Comparison of ENCODE assay signal across 9 mouse cellular contexts in the genomic region with DNA sequence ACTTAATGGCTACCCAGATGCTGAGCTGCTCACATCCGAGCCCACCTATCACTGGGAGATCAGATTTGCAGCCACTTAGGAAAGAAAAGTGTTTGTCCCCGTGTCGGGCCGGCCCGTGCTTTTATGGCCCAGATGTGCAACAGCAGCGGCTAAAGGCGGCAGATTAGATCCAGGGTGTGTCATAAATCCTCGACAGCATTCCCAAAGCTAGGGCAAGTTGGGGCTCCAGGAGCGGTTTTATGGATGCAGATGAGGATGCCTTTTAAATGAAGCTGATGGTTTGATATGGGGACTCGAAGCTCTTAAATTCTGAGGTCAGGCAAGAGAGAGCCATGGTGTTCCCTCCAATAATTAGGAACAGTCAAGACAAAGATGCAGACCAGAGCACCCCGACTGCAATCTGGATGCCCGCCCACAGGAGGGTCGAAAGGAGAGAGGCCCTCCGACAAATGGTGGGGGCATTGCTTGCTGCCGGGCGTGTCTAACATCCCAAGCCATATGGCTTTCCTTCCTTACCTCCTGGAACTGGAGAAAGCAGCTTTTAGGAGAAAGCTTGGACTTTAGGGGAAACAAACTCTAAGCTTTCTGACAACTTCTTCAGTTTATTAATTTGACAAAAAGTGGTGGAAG. TPM values are rescaled to one million over a fixed set of nuclear protein-coding genes. Genes with fewer than 3 reads are reported as not detected.
A peak's percentile ranks its signal among the peaks of the same experiment; 100 is the strongest.
DNase-seq lines count a peak whose midpoint lies in the region; ATAC-seq and TF ChIP-seq lines count a peak whose summit lies in the region.
"Had no signal": no experiment of that assay in that cellular context is flagged by ENCODE, and none has a peak within 500 bp of the region (broad histone marks: within the 10 kb centered on the region; RNA-seq: fewer than 3 reads in every experiment).

No protein-coding gene starts in this region.

- peak overlapping the region; percentile 99 for H3K4me2 ChIP-seq in forebrain, embryonic 13.5 days
- H3K4me2 ChIP-seq in limb, embryonic 11.5 days (ENCODE audit: low read depth, severe bottlenecking) = peak overlapping the region; percentile 89
- H3K4me2 ChIP-seq in midbrain, postnatal 0 days (ENCODE audit: low read depth, low read length, poor library complexity, severe bottlenecking) = peak overlapping the region; percentile 95

- ATAC-seq in forebrain, embryonic 13.5 days = no peak
- no peak for ATAC-seq in limb, embryonic 11.5 days (ENCODE audit: insufficient number of reproducible peaks, low FRiP score, low TSS enrichment, low read depth)
- ATAC-seq in midbrain, postnatal 0 days (ENCODE audit: low FRiP score) = no peak

- peak overlapping the region; percentile 84; the same call in 1 of the 2 replicates for H3K27ac ChIP-seq in embryonic facial prominence, embryonic 10.5 days (replicated peaks)
- no peak overlapping the region for H3K27ac ChIP-seq in forebrain, embryonic 13.5 days
- H3K27ac ChIP-seq in limb, embryonic 11.5 days (replicated peaks; ENCODE audit: low read depth, low read length) = peak overlapping the region; percentile 62
- no peak overlapping the region for H3K27ac ChIP-seq in midbrain, postnatal 0 days (ENCODE audit: low read depth, low read length)

- H3K9me3 ChIP-seq in embryonic facial prominence, embryonic 10.5 days = no peaks in the 10 kb centered on the region
- no peaks in the 10 kb centered on the region for H3K9me3 ChIP-seq in forebrain, embryonic 13.5 days (replicated peaks)
- no peaks in the 10 kb centered on the region for H3K9me3 ChIP-seq in limb, embryonic 11.5 days (ENCODE audit: control insufficient read depth, low read length)
- no peaks in the 10 kb centered on the region for H3K9me3 ChIP-seq in midbrain, postnatal 0 days (ENCODE audit: low read length)

- H3K36me3 ChIP-seq in embryonic facial prominence, embryonic 10.5 days (replicated peaks) = peaks cover 18% of the 10 kb centered on the region
- H3K36me3 ChIP-seq in forebrain, embryonic 13.5 days (ENCODE audit: poor library complexity, severe bottlenecking) = no peaks in the 10 kb centered on the region
- no peaks in the 10 kb centered on the region for H3K36me3 ChIP-seq in limb, embryonic 11.5 days (ENCODE audit: control insufficient read depth, insufficient read depth, low read length)
- no peaks in the 10 kb centered on the region for H3K36me3 ChIP-seq in midbrain, postnatal 0 days (ENCODE audit: insufficient read depth, low read length)

- WGBS in embryonic facial prominence, embryonic 10.5 days = 42% methylated on average over 16 of the region's 16 CpGs
- 59% methylated on average over 16 of the region's 16 CpGs for WGBS in forebrain, embryonic 13.5 days
- 2% methylated on average over 16 of the region's 16 CpGs for WGBS in limb, embryonic 11.5 days
- WGBS in midbrain, postnatal 0 days = 36% methylated on average over 16 of the region's 16 CpGs

- peaks cover 50% of the 10 kb centered on the region for H3K27me3 ChIP-seq in embryonic facial prominence, embryonic 10.5 days (replicated peaks; ENCODE audit: low read depth, poor library complexity, severe bottlenecking)
- peaks cover 29% of the 10 kb centered on the region for H3K27me3 ChIP-seq in forebrain, embryonic 13.5 days
- peaks cover 2% of the 10 kb centered on the region; the same call in 1 of the 2 replicates for H3K27me3 ChIP-seq in limb, embryonic 11.5 days (ENCODE audit: control insufficient read depth, insufficient read depth, low read length)
- no peaks in the 10 kb centered on the region for H3K27me3 ChIP-seq in midbrain, postnatal 0 days (ENCODE audit: insufficient read depth, low read length)

- no peak for TF ChIP-seq CTCF in midbrain, postnatal 0 days (IDR thresholded peaks at IDR 0.05)

- DNase-seq in embryonic facial prominence, embryonic 10.5 days (ENCODE audit: low spot score) = peak; percentile 52
- peak; percentile 78 for DNase-seq in limb, embryonic 11.5 days (ENCODE audit: low spot score)
- DNase-seq in midbrain, postnatal 0 days (ENCODE audit: low spot score) = no peak
- no peak for DNase-seq in right cerebral cortex, postnatal 25 days
- no peak for DNase-seq in lung, postnatal 14 days
- no peak for DNase-seq in kidney, postnatal 25 days
- DNase-seq: cerebellum, adult 11 months had no signal

- peak overlapping the region; percentile 86 for H3K4me3 ChIP-seq in embryonic facial prominence, embryonic 10.5 days
- peak overlapping the region; percentile 66 for H3K4me3 ChIP-seq in forebrain, embryonic 13.5 days
- peak overlapping the region; percentile 74 for H3K4me3 ChIP-seq in limb, embryonic 11.5 days (ENCODE audit: low read depth, low read length)
- H3K4me3 ChIP-seq in midbrain, postnatal 0 days (ENCODE audit: low read depth, low read length) = peak overlapping the region; percentile 75

- peaks cover 70% of the 10 kb centered on the region for H3K4me1 ChIP-seq in embryonic facial prominence, embryonic 10.5 days
- H3K4me1 ChIP-seq in forebrain, embryonic 13.5 days = peaks cover 18% of the 10 kb centered on the region
- peaks cover 13% of the 10 kb centered on the region for H3K4me1 ChIP-seq in limb, embryonic 11.5 days (ENCODE audit: control insufficient read depth, insufficient read depth, low read length)
- H3K4me1 ChIP-seq in midbrain, postnatal 0 days (ENCODE audit: insufficient read depth, low read length) = no peaks in the 10 kb centered on the region; the same call in 1 of the 2 replicates

- no peak overlapping the region for H3K9ac ChIP-seq in forebrain, embryonic 13.5 days
- H3K9ac ChIP-seq in limb, embryonic 11.5 days (ENCODE audit: low read length) = peak overlapping the region; percentile 61; the same call in 1 of the 2 replicates
- no peak overlapping the region for H3K9ac ChIP-seq in midbrain, postnatal 0 days (replicated peaks; ENCODE audit: low read length, poor library complexity, severe bottlenecking)

RNA-seq across cellular contexts. Expression of gene Smoc1, which starts 1.8 kb away (rescaled TPM):
- polyA plus RNA-seq in embryonic facial prominence, embryonic 10.5 days (2016; fragmentation: Nextera tagmentation; extraction: Ambion mirVana) = 25.1 and 27.1 TPM in 2 replicates
- polyA plus RNA-seq in forebrain, embryonic 13.5 days (2015; fragmentation: Nextera tagmentation; extraction: Ambion mirVana) = 6.4 and 7.3 TPM in 2 replicates
- 15.6 and 19.1 TPM in 2 replicates for polyA plus RNA-seq in limb, embryonic 11.5 days (2014; fragmentation: Nextera tagmentation; extraction: Ambion mirVana)
- 28.7 and 32.0 TPM in 2 replicates for total RNA-seq in midbrain, postnatal 0 days (2014; rRNA removed)
- polyA plus RNA-seq in midbrain, postnatal 0 days (2015; fragmentation: Nextera tagmentation; extraction: Ambion mirVana) = 24.5 and 26.6 TPM in 2 replicates

RNA-seq across cellular contexts. Expression of gene Slc10a1, which starts 59.9 kb away (rescaled TPM):
- polyA plus RNA-seq in embryonic facial prominence, embryonic 10.5 days (2016; fragmentation: Nextera tagmentation; extraction: Ambion mirVana) = 0.64 and 0.82 TPM in 2 replicates
- 0.54 and 0.62 TPM in 2 replicates for polyA plus RNA-seq in forebrain, embryonic 13.5 days (2015; fragmentation: Nextera tagmentation; extraction: Ambion mirVana)
- polyA plus RNA-seq in limb, embryonic 11.5 days (2014; fragmentation: Nextera tagmentation; extraction: Ambion mirVana) = 0.47 and 0.78 TPM in 2 replicates
- total RNA-seq in midbrain, postnatal 0 days (2014; rRNA removed) = not detected in 2 replicates
- 0.12 TPM in 1 of 2 replicates, not detected in the other for polyA plus RNA-seq in midbrain, postnatal 0 days (2015; fragmentation: Nextera tagmentation; extraction: Ambion mirVana)
- total RNA-seq: layer of hippocampus, postnatal 25 days had no signal

Comparison
In these comparisons a context has a peak if more than half of its experiments do, and no peak if none do; other contexts are left out.
1. DNase-seq: peak in embryonic facial prominence, embryonic 10.5 days (single experiment) and limb, embryonic 11.5 days (single experiment); none in midbrain, postnatal 0 days (single experiment), right cerebral cortex, postnatal 25 days (single experiment), lung, postnatal 14 days (single experiment) and kidney, postnatal 25 days (0 of 2).
2. H3K27ac ChIP-seq: peak in embryonic facial prominence, embryonic 10.5 days (single experiment) and limb, embryonic 11.5 days (single experiment); none in forebrain, embryonic 13.5 days (single experiment) and midbrain, postnatal 0 days (single experiment).
3. Peak in every context shown above with its lines, with median percentiles within 50 percentile points of each other: H3K4me3 ChIP-seq and H3K4me2 ChIP-seq.